Mouse (Mus musculus): Measurements from ENCODE around the gene Tmtc1. TPM values are rescaled to one million over a fixed set of nuclear protein-coding genes. Genes with fewer than 3 reads are reported as not detected.

Gene Tmtc1
- polyA plus RNA-seq, 1 experiment from 2014 or later, result 0.74 TPM

DNA sequence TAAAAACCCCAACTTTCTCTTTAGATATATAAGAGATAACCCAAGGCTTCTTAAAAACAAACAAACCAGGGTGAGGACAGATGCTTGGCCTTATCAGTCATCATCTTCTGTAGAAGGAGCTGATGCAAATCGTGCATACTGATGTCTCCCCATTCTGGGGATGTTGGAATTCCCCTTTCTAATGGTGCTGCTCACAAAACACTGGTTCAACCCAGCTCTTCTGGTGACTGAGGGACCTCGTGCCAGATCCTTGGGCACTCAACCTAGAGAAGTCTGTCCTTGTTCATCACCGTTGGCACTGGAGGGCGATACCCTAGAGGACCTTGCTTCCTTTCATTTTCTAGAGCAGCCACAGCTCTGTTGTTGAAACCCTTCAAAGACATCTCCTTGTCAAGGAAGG, 227.4 kb downstream of the Tmtc1 start:
- no peak for ATAC-seq (ENCODE audit: low FRiP score)

DNA sequence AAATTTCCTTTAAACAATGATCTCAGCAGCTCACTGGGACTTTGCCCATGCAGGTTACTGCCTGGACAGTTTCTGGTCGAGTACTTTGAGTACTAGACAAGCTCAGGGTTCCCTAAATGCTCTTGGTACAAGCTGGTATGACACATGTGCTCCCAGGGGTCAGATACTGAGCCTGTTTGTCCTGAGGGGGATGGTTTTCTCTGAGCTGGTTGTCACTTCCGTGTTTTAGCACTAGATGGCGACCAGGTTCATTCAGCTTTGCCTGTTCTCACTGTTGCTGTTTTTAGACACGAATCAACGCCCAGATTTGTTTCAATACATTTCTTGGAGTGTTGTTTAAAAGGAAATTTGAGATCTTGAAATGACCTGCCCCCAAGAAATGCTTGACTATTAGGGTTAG, 229.4 kb downstream of the Tmtc1 start:
- Histone ChIP-seq H3K4me2 (replicated peaks; ENCODE audit: low read depth, low read length) (no peak overlapping the region), H3K36me3 (ENCODE audit: control insufficient read depth, insufficient read depth, low read length) (no peaks in the 10 kb centered on the region), H3K27me3 (ENCODE audit: control insufficient read depth, insufficient read depth, low read length) (no peaks in the 10 kb centered on the region), H3K4me1 (replicated peaks; ENCODE audit: control insufficient read depth, insufficient read depth, low read length) (no peaks in the 10 kb centered on the region), H3K4me3 (ENCODE audit: low read depth, low read length) (no peak overlapping the region), H3K9me3 (ENCODE audit: control insufficient read depth, low read length) (no peaks in the 10 kb centered on the region), H3K27ac (ENCODE audit: low read depth, low read length) (no peak overlapping the region), H3K9ac (ENCODE audit: low read depth, low read length) (no peak overlapping the region)
- ATAC-seq (ENCODE audit: low FRiP score) (no peak), DNase-seq (ENCODE audit: low spot score) (peak; percentile 71)
- 16% methylated on average over 5 of the region's 5 CpGs for WGBS

More for the DNA sequence above, 227.4 kb downstream of the Tmtc1 start:
- WGBS, result 86% methylated on average over 4 of the region's 4 CpGs
- H3K36me3 ChIP-seq (ENCODE audit: control insufficient read depth, insufficient read depth, low read length), result no peaks in the 10 kb centered on the region
- H3K4me1 ChIP-seq (replicated peaks; ENCODE audit: control insufficient read depth, insufficient read depth, low read length), result no peaks in the 10 kb centered on the region
- no peaks in the 10 kb centered on the region for H3K27me3 ChIP-seq (ENCODE audit: control insufficient read depth, insufficient read depth, low read length)
- H3K4me3 ChIP-seq (ENCODE audit: low read depth, low read length), result no peak overlapping the region
- no peak overlapping the region for H3K27ac ChIP-seq (ENCODE audit: low read depth, low read length)
- H3K9me3 ChIP-seq (ENCODE audit: control insufficient read depth, low read length), result no peaks in the 10 kb centered on the region
- H3K4me2 ChIP-seq (replicated peaks; ENCODE audit: low read depth, low read length), result no peak overlapping the region
- no peak overlapping the region for H3K9ac ChIP-seq (ENCODE audit: low read depth, low read length)
- DNase-seq (ENCODE audit: low spot score), result no peak

DNA sequence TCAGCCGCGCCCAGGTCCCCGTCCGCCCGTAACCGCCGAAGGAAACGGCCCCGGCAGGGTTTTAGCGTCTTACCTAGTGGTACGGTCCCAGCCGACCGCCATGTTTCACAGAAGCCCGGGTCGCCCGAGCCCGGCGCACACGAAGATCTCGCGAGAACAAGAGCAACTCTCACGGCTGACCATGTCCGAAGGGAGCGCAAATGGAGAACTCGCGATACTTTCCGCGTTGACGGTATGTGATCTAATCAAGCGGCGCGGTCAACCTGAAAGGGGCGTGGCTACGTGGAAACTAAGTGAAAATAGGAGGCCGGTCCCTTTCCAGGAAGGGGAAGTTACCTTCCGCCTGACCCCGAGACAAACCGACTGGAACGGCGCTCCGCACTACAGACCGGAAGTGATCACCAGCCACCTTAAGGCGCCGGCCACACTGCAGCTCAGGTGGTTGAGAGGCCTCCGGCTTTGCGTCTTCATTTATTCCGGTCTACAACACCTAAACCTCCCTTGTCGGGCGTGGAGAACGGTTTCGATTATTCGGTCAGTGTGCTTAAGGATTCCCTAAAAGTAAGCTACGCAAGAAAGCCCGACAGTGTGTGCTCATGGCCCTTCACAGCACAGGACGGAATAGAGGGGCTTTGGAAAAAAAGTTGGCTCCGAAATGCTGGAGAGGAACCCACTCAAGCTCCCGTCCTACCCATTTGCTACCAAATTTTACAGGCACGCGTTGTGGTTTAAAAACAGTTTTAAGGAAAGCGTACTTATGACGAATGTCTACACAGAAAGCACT, 232.1 kb downstream of the Tmtc1 start, which contains the start of gene Ergic2:
TSS of gene Ergic2 (minus strand) at position 478 of the 784 bp plus-strand sequence.
- no peaks in the 10 kb centered on the region for H3K36me3 ChIP-seq (ENCODE audit: control insufficient read depth, insufficient read depth, low read length)
- ATAC-seq (ENCODE audit: low FRiP score), result peak; percentile 99
- H3K4me3 ChIP-seq (ENCODE audit: low read depth, low read length), result peak within 1 kb of the TSS; percentile 75
- peak within 1 kb of the TSS; percentile 54 for H3K4me2 ChIP-seq (replicated peaks; ENCODE audit: low read depth, low read length)
- peak; percentile 99 for DNase-seq (ENCODE audit: low spot score)
- H3K9me3 ChIP-seq (ENCODE audit: control insufficient read depth, low read length), result no peaks in the 10 kb centered on the region
- H3K27me3 ChIP-seq (ENCODE audit: control insufficient read depth, insufficient read depth, low read length), result no peaks in the 10 kb centered on the region
- H3K9ac ChIP-seq (ENCODE audit: low read depth, low read length), result peak within 1 kb of the TSS; percentile 93
- H3K4me1 ChIP-seq (replicated peaks; ENCODE audit: control insufficient read depth, insufficient read depth, low read length), result no peaks in the 10 kb centered on the region
- WGBS, result under 1% methylated on average over 61 of the region's 61 CpGs
- H3K27ac ChIP-seq (ENCODE audit: low read depth, low read length), result peak within 1 kb of the TSS; percentile 87

DNA sequence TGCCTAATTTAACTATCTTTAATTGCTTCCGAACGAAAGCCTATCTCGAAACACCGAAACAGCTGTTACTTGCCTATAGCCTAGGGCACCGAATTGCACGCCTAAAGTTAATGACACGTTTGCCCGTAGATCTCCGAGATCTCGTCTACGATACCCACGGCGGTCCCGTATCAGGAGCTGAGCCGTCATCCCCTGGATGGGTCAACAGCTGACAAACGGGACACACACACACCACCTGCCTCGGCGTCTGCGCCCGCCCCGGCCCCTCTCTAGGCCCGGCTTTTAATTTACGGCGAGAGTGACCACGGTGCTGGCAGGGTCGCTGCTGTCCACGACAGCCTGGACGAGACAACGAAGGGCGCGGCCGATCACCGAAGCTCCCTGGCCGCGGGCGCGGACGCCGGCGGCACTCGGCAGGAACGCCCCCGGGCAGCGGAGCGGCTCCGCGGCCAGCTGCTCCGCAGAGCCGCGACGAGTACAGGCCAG, 232.8 kb downstream of the Tmtc1 start:
- H3K4me3 ChIP-seq (ENCODE audit: low read depth, low read length), result peak overlapping the region; percentile 75
- no peaks in the 10 kb centered on the region for H3K4me1 ChIP-seq (replicated peaks; ENCODE audit: control insufficient read depth, insufficient read depth, low read length)
- no peak for DNase-seq (ENCODE audit: low spot score)
- peak overlapping the region; percentile 93 for H3K9ac ChIP-seq (ENCODE audit: low read depth, low read length)
- WGBS, result 2% methylated on average over 51 of the region's 51 CpGs
- H3K27ac ChIP-seq (ENCODE audit: low read depth, low read length), result peak overlapping the region; percentile 87
- peak; percentile 71; the same call in 1 of the 2 replicates for ATAC-seq (ENCODE audit: low FRiP score)
- H3K9me3 ChIP-seq (ENCODE audit: control insufficient read depth, low read length), result no peaks in the 10 kb centered on the region
- H3K27me3 ChIP-seq (ENCODE audit: control insufficient read depth, insufficient read depth, low read length), result no peaks in the 10 kb centered on the region
- no peaks in the 10 kb centered on the region for H3K36me3 ChIP-seq (ENCODE audit: control insufficient read depth, insufficient read depth, low read length)
- H3K4me2 ChIP-seq (replicated peaks; ENCODE audit: low read depth, low read length), result peak overlapping the region; percentile 48

DNA sequence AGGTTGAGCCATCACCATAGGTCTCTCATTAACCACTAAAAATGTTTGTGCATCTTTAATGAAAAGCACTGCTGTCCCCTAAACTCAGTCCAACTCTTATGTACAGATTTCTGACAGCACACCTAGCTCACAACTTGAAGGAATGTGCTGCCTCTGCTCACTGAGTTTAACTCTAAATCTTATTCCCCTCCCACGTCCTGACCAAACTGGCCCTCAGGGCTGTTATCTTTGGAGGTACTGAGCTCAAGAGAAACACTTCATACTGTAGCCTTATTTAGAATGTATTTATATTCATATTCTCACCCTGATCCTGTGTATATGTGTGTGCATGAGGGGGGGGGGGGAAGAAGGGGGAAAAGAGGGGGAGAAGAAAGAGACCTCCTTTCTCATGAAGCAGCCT, 236.7 kb downstream of the Tmtc1 start:
- DNase-seq (ENCODE audit: low spot score) (no peak), ATAC-seq (ENCODE audit: low FRiP score) (no peak)
- H3K9me3 ChIP-seq (ENCODE audit: control insufficient read depth, low read length), result no peaks in the 10 kb centered on the region
- H3K4me1 ChIP-seq (replicated peaks; ENCODE audit: control insufficient read depth, insufficient read depth, low read length), result no peaks in the 10 kb centered on the region
- H3K4me2 ChIP-seq (replicated peaks; ENCODE audit: low read depth, low read length), result no peak overlapping the region
- no peak overlapping the region for H3K27ac ChIP-seq (ENCODE audit: low read depth, low read length)
- no peak overlapping the region for H3K4me3 ChIP-seq (ENCODE audit: low read depth, low read length)
- no peak overlapping the region for H3K9ac ChIP-seq (ENCODE audit: low read depth, low read length)
- no peaks in the 10 kb centered on the region for H3K27me3 ChIP-seq (ENCODE audit: control insufficient read depth, insufficient read depth, low read length)
- 0 out of 2 replicates have a peak, but pooled peaks cover 3% of the 10 kb centered on the region for H3K36me3 ChIP-seq (ENCODE audit: control insufficient read depth, insufficient read depth, low read length)
- 86% methylated on average over 1 of the region's 1 CpGs for WGBS

DNA sequence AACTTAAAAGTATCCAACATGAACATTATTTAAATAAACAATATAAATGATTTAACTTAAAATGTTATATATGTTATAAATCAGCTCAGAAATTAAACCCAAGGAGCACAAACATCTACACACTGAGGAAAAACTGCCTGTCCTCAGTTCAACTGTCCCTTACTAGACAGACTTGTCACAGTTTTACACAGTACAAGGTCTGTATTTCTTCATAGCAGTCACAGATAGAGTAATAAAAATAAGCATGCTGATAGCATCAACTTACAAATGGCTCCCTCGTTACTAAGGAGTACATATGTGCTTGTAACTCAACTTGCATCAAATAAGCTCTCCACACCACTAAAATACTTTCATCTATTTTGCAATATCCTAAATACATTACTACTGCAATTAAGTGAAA, 239.1 kb downstream of the Tmtc1 start:
- ATAC-seq (ENCODE audit: low FRiP score) (no peak), DNase-seq (ENCODE audit: low spot score) (no peak)
- 0 out of 2 replicates have a peak, but pooled peaks cover 3% of the 10 kb centered on the region for H3K36me3 ChIP-seq (ENCODE audit: control insufficient read depth, insufficient read depth, low read length)
- no peaks in the 10 kb centered on the region for H3K9me3 ChIP-seq (ENCODE audit: control insufficient read depth, low read length)
- H3K4me2 ChIP-seq (replicated peaks; ENCODE audit: low read depth, low read length), result no peak overlapping the region
- no peak overlapping the region for H3K4me3 ChIP-seq (ENCODE audit: low read depth, low read length)
- no peak overlapping the region for H3K27ac ChIP-seq (ENCODE audit: low read depth, low read length)
- H3K9ac ChIP-seq (ENCODE audit: low read depth, low read length), result no peak overlapping the region
- H3K4me1 ChIP-seq (replicated peaks; ENCODE audit: control insufficient read depth, insufficient read depth, low read length), result no peaks in the 10 kb centered on the region
- 97% methylated on average over 1 of the region's 1 CpGs for WGBS
- H3K27me3 ChIP-seq (ENCODE audit: control insufficient read depth, insufficient read depth, low read length), result no peaks in the 10 kb centered on the region

DNA sequence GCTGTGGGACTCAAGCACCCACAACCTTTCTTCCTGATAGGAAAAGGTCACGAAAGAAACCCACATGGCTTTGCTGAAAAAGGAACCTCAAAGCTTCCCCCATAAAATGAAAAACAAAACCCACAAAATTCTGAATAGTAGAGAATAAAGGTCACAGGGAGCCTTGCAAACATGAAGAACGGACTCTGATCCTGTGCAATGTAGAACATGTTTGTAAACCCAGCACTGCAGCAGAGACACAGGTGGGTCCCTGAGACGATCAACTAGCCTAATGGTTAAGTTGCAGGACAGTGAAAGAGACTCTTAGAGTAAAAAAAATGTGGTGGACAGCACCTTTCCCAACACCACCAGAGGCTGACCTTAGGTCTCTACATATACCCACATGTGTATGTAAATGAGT, 244.5 kb downstream of the Tmtc1 start:
- WGBS, result 95% methylated on average over 3 of the region's 3 CpGs
- no peak overlapping the region for H3K27ac ChIP-seq (ENCODE audit: low read depth, low read length)
- H3K4me1 ChIP-seq (replicated peaks; ENCODE audit: control insufficient read depth, insufficient read depth, low read length), result no peaks in the 10 kb centered on the region
- no peak overlapping the region for H3K4me3 ChIP-seq (ENCODE audit: low read depth, low read length)
- no peaks in the 10 kb centered on the region for H3K27me3 ChIP-seq (ENCODE audit: control insufficient read depth, insufficient read depth, low read length)
- H3K9me3 ChIP-seq (ENCODE audit: control insufficient read depth, low read length), result no peaks in the 10 kb centered on the region
- no peak overlapping the region for H3K4me2 ChIP-seq (replicated peaks; ENCODE audit: low read depth, low read length)
- ATAC-seq (ENCODE audit: low FRiP score), result no peak
- DNase-seq (ENCODE audit: low spot score), result no peak
- H3K9ac ChIP-seq (ENCODE audit: low read depth, low read length), result no peak overlapping the region
- H3K36me3 ChIP-seq (ENCODE audit: control insufficient read depth, insufficient read depth, low read length), result 0 out of 2 replicates have a peak, but pooled peaks cover 3% of the 10 kb centered on the region

DNA sequence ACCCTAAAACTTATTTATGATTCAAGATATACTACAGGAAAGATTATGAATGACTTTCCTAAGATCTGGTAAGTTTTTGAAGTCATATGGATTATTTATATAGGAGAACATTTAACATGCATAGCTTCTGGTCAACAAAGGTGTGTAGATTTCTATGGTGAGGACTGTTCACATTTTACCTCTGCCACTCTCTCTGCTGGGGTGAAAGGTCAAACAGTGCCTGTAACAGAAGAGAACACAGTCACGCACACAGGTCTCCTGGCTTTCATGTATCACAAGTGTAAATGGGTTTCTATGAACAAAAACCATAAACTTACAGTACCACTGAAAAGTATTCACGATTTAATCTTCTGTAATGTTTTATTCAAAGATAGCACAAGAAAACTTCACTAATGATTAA, 245.0 kb downstream of the Tmtc1 start:
- Histone ChIP-seq H3K36me3 (ENCODE audit: control insufficient read depth, insufficient read depth, low read length) (0 out of 2 replicates have a peak, but pooled peaks cover 3% of the 10 kb centered on the region), H3K4me3 (ENCODE audit: low read depth, low read length) (no peak overlapping the region), H3K9me3 (ENCODE audit: control insufficient read depth, low read length) (no peaks in the 10 kb centered on the region), H3K9ac (ENCODE audit: low read depth, low read length) (no peak overlapping the region), H3K27ac (ENCODE audit: low read depth, low read length) (no peak overlapping the region), H3K27me3 (ENCODE audit: control insufficient read depth, insufficient read depth, low read length) (no peaks in the 10 kb centered on the region), H3K4me2 (replicated peaks; ENCODE audit: low read depth, low read length) (no peak overlapping the region), H3K4me1 (replicated peaks; ENCODE audit: control insufficient read depth, insufficient read depth, low read length) (no peaks in the 10 kb centered on the region)
- no peak for ATAC-seq (ENCODE audit: low FRiP score)
- WGBS, result 88% methylated on average over 2 of the region's 2 CpGs
- no peak for DNase-seq (ENCODE audit: low spot score)

Measured in hindbrain, embryonic 11.5 days (tissue).